Mouse (Mus musculus) spleen, adult 12 weeks (tissue): ENCODE results near the gene Pcx.

Experiments used
- DNase-seq: peaks from one replicate; pipeline ENCODE4 v3.0.0; 2022; ENCODE audit warnings: low spot score

Gene Pcx

DNA sequence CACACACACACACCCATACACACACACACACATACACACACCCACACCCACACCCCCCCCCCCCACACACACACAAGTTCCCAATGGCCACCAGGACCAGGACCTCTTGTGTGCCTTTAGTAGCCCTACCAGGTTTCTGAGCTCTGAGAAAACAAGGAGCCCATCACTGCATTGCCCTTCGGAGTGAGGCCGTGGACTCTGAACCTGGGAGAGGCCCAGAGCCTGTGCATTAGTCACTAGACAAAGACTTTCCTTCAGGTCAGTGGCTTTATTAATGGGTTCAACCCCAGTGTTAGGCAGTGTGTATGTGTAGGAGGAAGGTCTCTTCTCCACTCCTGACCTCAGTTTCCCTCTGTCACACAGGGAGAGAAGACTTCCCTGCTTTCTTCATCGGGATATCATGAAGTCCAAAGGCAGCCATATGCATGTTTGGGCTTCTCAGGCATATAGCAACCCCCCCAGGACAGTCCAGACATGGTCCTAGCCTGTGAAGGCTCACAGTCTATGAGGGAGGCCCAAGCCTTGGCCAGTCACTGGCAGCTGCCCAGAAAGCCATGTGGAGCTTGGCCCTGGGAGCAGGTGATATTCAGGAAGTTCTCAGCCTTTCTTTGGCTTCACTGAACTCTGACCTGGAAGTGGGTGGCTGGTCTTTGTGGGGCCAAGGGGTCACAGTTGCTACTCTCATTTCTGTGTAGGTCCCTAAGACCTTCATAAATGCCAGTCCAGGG is 13.6 kb upstream of the Pcx start:
- DNase-seq: no peak

DNA sequence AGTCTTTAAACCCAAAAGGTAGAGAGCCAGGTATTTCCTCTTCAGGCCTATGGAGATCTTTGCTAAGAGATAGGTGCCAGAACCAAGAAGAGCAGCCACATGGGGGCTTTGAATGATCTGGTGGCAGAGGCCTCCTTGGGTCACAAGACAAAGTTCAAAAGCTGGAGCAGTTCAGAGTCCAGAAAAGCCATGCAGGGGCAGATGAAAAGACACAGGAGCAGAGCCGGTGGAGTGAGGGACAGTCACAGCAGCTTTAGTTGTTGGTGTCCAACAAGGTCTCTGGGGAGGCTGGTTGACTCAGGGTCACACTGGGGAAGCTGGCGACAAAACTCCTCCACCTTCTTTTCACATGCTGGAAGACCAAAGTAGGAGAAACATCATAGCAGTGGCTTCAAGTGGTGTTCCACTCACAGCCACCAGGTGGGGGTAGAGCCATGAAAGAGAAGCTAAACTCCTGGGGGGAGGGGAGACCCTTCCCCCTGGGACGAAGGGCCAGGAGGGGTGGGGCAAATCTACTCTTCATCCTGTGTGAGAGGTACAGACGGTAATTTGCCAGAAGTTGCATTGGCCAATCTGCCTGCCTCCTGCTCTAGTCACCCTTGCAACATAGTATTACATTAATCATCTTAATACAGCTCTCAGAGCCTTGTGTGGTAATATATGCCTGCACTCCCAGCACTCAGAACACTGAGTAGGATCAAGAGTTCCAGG is 12.9 kb upstream of the Pcx start:
- peak; percentile 49 for DNase-seq

DNA sequence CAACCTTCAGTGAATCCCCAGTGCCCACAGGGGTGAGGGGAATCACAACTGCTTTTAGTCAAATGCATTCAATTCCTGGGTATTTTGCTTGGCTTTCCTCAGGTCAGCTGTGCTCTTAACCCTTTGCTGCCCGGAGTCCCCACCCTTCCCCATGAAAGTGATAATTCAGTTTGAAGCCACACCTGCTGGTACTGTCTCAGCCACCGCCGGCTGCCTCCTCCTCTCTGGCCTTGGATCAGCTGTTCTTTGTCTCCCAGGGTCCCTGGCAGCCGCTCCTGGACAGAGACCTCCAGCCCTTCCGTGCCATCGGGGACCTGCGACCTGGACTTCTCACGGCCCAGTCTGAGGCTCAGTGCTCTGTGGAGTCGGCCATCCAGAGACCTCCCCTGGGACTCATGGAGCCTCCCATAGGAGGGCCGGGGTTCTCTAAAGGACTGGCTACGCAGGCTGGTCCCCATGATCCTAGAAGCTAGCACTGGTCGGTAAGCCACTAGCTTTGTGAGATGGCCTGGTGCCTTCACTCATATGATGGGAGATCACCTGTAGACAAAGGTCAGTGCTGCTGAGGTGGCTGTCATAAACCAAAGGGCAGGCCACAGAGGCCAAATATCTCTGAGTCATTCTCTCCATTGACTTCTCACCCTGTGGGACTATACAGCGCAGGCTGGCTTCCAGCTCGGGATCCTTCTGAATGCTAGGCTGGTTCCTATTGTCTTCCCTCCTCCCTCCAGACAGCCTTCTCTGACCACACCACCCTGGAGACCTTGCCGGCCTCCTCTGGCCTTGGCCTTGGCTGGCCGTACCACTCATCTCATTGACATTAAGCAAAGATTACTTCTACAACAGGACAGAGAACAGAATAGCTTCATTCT is 12.0 kb upstream of the Pcx start, which contains the start of gene 2010003K11Rik:
Gene 2010003K11Rik, minus strand, starts transcription at position 522 of the 872 bp plus-strand sequence.
- no peak for DNase-seq

DNA sequence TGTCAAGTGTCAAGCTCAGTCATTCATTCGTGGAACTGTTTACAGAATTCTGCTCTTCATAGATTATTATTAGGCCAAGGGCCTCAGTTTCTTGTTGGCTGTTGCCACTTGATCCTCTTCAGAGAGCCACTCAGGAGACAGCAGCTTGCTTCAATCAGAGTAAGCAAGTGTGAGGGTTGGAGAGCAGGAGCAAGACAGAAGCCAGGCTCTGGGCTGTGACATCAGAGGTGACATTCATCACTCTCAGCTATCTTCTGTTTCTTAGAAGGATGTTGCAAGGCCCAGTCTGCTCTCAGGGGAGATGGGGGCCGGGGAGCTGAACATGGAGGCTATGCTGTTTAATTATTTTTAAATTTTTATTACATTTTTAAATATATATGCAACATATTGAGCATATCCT is 7.6 kb upstream of the Pcx start:
- no peak for DNase-seq

- DNase-seq: no peak
These were observed 5.4 kb upstream of the Pcx start for GRCm38 (mm10) chr19:4504830-4505229.

DNA sequence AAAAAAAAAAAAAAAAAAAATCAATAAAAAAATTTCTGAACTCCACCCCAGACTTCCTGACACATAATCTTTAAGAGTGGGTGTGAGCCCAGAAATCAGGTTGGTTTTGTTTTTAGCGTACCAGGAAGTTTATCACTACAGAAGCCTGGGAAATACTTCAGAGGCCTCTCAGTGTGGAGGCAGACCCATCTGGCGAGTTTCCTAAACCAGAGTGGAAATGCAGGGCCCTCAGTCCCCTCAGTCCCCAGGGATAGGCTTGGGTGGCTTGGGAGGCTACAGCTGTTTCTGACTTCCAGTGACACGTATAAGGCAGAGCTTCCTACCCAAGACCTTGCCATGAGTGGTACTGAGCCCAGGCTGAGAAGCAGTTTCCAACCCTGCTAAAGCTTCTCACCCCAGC is 2.5 kb upstream of the Pcx start:
- no peak for DNase-seq

GRCm38 (mm10) chr19:4511116-4511841 is 1.0 kb downstream of the Pcx start:
- DNase-seq: no peak

- DNase-seq: no peak
These were observed 3.1 kb downstream of the Pcx start for GRCm38 (mm10) chr19:4513236-4513858.

DNA sequence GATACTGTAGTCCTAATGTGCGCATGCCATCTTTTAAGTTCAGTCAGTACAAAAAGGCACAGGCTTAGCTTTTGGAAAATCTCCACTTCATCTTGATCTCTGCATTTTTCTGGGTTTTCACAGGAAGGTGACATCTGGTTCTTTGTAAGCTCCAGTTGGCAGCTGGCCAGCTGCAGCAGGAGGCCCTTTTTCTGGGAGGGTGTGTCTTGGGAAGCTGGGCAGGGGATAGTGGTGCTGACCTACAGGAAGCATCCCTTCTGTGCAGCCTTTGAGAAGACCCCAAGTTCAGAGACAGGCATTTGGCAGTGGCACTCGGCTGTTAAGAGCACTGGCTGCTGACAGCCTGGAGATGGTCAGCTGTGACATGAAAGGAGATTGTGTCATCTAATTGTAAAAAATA is 5.5 kb downstream of the Pcx start:
- DNase-seq: no peak

GRCm38 (mm10) chr19:4516288-4516687 is 6.0 kb downstream of the Pcx start:
- no peak for DNase-seq

DNA sequence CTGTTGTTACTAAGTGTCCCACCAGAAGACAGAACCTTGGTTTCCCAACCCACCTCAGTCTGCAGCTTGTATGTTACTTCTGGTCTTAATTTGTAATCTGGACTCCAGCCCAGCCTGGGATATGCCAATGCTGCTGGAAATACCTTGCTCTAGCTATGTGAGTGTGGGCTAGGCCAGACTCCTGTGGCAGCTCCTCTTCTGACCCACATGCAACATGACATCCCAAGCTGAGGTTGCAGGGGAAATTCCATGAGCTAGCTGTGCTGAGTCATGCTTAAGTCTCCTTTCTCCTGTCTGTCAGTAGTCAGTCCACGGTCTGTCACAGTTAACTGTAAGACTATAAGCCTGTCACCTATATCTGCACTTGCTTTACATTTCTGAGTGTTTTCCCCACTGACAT is 7.2 kb downstream of the Pcx start:
- DNase-seq: no peak

DNA sequence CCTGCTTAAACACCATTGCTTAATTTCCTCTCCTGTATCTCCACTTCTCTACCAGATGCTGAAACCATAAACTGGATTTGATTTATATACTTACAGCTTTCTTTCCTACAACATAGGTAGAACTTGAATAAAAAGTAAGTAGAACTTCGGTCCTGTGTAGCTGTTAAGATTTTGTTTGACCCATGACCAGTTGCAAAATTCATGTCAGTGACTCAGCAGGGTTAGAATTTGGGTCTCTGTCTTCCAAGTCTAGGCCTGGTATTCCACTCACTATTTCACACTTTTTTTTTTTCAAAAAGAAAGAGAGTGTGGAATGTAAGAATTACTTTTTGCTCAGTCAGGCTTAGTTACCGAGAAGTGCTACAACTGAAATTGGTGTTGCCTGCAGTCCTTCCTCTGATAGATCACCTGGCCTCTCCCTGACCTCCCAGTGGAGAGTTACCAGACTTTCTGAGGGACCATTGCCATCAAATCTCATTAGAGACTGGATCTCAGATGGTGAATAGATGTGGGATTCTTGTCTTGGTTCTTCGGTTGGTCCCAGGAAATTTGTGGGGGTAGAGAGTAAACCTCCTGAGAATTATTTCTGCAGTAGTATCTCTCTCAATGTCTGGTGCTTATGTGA is 11.3 kb downstream of the Pcx start:
- DNase-seq: no peak

DNA sequence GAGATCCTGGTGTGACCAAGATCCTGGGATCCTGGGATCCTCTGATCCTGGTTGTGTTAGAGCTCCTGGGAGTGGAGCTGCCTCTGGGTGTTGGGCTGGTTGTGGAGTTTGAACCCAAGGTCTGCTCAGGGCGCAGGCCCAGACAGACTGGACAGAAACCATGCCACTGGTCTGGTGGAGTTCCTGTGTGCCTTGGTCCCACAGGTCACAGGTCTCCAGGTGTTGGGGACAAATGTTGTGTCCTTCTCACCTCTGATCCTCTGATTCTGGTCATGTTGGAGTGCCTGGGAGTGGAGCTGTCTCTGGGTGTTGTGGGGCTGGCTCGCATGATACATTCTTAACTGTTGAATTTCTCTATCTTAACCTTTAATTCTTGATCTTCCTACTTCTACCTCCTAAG is 24.4 kb downstream of the Pcx start:
- no peak for DNase-seq

DNA sequence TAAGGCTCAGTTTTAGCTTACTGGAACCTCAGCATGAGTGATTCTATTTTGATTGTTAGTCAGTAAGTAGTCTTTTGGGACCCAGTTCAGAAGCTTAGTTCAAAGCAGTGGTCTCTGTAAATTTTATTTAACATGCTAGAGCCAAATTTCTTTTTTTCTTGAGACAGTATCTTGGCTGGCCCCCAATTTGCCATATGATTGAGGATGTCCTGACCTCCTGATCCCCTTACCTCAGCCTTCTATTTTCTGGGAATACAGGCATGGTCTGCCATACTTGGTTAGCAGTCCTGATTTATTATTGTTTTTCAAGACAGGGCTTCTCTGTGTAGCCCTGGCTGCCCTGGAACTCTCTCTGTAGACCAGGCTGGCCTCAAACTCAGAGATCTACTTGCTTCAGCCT is 25.6 kb downstream of the Pcx start:
- no peak for DNase-seq

DNA sequence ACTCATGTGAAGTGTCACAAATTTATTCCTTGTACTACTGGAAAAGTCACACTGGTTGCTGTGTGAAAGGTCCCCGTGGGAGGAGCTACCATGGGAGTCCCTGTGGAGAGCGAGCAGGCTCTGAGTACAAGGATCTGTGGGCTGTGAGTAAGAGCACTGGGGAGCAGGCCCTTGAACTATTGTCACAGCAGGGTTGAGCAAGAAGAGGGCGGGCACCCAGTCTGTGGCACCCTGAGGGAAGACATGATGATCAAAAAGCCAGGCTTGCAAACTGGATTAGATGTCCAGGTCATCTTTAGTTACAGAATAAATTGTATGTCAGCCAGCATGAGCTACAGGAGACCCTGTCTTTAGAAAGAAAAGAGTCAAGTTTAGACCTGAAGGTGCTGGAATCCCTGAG is 26.3 kb downstream of the Pcx start:
- DNase-seq: no peak

- DNase-seq: no peak
These were observed 30.0 kb downstream of the Pcx start for GRCm38 (mm10) chr19:4540263-4540662.

DNA sequence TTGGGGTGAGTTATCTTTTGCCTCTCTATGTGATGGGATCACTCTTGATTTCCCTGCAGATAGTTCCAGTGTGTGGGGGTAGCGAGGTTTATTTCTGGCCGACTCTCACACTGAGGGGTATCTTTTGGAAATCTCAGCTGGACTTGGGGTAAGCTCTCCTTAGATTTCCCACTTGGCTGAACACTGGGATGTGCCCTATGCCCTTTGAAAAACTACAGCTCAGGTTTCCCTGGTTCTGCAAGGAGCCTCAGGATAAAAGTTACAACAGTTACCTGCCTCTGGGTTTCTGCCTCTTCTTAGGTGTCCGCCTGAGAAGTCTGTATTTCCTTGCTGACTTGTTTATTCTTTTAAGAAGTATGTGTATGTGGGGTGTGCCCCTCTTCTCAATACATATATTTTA is 30.7 kb downstream of the Pcx start:
- DNase-seq: no peak

- no peak for DNase-seq
These were observed 31.8 kb downstream of the Pcx start for GRCm38 (mm10) chr19:4542081-4542480.

DNA sequence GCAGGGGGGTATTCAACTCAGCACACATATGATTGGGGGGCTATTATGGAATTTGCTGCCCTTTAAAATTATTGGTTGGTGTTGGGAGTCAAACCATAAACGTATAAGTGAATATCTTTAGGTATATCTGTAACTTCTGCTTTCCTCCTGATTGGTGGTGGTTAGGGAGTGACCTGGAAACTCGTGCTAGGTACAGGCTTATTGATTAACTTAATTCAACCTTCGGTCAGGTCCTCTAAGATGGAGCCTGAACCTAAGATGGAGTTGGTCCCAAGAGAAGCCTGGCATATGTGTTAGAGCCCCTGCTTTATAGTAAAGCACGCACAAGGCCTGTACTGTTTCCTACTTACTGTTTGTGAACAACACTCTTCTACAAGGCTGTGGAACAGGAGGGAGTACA is 34.8 kb downstream of the Pcx start:
- DNase-seq: no peak

GRCm38 (mm10) chr19:4545841-4546240 is 35.6 kb downstream of the Pcx start:
- no peak for DNase-seq

DNA sequence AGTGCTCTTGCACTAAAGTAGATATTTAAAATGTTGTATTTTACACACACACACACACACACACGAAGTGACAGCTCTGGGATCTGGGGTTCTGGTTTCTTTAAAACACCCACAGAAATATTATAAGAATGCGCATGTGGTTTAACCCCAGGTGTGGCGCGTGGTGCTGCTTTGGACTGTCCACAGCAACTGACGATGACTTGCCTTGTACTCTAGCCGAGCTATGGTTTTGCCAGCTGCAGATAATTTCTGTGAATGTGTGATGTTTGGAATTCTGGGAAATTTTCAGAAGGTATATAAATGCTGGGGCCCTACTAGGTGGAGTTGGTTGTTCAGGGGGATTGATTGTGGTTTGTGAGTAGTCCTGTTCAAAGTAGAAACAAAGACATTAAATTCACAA is 37.5 kb downstream of the Pcx start:
- no peak for DNase-seq
